Mouse (Mus musculus) kidney, adult 11 months (tissue): Measurements from ENCODE around the gene Ltbp2.

ENCODE experiments used
- DNase-seq: peaks from one replicate; pipeline ENCODE4 v3.0.0; 2022

The Ltbp2 gene

DNA sequence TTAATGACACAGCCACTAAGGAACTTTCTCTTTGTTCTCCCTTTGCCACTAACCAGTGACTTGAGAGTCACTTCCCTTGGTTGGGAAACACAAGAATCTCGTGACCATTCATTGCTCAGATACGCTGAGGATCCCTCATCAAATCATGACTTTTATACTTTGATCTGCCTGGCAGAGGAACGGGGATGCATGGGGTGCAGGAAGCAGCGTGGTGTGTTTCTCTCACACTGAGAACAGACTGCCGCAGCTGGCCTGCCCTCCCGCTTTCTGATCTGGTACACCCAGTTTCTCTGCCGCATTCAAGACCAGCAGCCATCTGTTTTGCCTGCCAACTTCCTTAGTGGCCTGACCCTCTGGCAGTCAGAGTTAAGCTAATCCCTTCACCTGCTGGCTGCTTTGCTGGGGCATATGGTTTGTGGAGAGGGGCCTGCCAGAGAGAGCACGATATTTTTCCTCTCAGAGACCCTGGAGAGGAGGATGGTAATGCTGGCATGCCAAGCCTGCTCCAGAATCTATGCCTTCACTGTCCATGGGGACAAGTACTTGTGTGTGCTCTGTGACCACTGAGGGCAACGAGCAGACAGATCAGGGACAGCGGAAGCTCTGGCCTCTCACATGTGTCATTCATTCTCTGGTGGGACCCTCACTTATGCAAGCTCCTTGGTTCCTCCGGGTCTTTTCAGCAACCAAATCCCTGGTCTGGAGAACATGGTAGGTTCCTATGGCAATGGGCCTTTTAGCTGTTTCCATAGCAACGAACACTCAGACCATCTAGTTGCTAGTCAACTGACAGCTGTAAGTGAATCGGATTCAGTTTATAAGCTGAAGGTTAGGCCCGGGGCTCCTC is 124.0 kb downstream of the Ltbp2 start:
- no peak for DNase-seq

DNA sequence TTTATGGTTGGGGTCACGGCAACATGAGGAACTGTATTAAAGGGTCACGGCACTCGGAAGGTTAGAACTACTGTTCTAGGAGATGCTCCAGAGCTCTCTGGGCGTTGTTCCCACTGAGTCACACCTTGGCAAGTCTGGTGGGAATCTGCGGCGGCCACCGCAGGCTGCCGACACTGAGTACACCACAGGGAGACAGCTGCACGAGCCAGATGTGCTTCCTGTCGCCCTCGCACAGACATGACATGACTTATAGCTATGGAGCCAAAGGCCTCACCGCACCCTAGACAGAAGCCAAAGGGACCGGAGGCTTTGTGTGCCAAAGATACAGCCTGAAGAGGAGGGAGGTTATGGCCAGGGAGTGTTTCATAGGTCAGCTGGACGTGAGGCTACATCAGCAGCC is 125.7 kb downstream of the Ltbp2 start:
- peak; percentile 53 for DNase-seq

DNA sequence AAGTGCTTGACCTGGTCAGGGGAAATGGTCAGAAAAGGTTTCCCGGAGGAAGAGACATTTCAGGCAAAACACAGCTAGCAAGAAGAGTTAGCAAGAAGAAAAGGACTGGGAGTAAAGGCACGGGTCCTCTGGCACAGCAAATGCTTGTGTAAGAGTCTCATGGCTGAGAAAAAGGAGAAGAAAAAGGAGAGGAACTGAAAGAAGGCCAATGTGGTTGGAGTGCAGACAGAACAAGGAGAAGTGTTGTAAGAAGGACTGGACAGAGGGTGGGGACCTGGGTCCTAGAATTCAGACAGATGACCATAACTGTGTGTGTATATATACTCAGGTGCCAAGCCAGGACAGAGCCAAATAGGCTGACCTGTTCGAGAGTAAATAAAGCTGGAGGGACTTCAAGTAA is 128.2 kb downstream of the Ltbp2 start:
- no peak for DNase-seq

DNA sequence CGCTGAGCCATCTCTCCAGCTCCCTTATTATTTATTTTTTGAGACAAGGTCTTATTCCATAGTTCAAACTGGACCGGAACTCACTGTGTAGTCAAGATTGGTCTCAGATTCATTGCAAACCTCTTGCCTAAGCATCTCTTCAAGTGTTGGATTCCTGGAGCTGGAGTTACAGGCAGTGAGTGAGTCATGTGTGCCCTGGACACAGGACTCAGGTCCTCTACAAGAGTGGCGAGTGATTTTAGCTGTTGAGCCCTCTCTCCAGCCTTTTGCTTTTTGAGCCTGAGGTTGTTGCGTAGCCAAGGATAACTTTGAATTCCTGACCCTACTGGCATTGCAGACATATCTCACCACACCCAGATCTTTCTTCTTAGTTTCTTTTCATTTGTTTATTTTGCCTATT is 130.6 kb downstream of the Ltbp2 start:
- DNase-seq: no peak

DNA sequence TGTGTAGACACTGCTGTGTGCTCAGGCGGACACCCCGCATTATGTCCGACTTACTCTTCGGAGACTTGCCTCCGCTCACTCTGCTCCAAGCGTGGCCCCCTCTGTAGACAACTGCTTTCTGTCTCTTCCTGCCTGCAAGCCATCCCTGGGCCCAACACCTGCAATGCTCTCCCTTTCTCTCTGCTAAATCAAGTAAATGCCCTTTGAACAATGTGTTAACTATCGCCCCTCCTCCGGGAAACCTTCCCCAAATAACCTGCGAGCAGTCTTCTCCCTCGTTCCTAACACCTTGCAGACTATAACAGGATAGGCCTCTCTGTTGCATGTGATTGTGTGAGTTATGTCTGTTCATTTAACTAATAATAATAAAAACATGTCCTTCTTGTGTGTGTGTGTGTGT is 132.8 kb downstream of the Ltbp2 start:
- DNase-seq: no peak

DNA sequence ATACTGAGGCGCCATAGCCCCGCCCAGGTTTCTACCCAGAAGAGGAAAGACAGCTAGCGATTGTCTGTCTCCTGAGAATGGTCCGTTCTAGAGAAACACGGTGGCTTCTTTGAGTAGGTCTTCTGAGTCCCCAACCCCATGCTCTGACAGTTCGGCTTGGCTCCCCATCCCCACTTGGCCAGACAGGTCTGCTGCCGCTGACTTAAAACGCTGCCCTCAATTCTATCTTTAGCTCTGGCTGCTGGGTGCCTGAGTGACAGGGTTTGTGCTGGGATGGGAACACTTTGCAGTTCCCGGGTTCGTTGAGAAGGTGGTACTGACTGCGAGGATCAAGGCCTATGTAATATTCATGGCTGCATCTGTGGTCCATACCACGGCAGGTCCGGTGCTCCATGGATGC is 143.0 kb downstream of the Ltbp2 start:
- DNase-seq: no peak
